Mouse (Mus musculus) MEL (cell line): ENCODE results near the gene Grb7.

Experiments used
- CHD1 ChIP-seq: IDR thresholded peaks from 2 replicates; pipeline ENCODE4 v1.6.1; 2012; ENCODE audit warnings: low read depth, mild to moderate bottlenecking, inconsistent platforms, low read length, improper control_type of control experiment
- CTCF ChIP-seq, 3 experiments: IDR thresholded peaks in 2 of 3; conservative IDR thresholded peaks in 1 of 3; 2 replicates each; pipeline ENCODE4 v1.5.1; 2011 to 2012; ENCODE audit warnings: low read length in 3 of 3, low read depth in 2 of 3, mild to moderate bottlenecking in 2 of 3, improper control_type of control experiment in 1 of 3, inconsistent platforms in 1 of 3, mixed read lengths in 1 of 3, moderate library complexity in 1 of 3; ENCODE audit not compliant: control insufficient read depth in 1 of 3, insufficient read depth in 1 of 3, poor library complexity in 1 of 3, severe bottlenecking in 1 of 3
- EP300 ChIP-seq, 2 experiments: IDR thresholded peaks; 2 replicates each; pipeline ENCODE4 v1.6.1; 2011; ENCODE audit warnings: improper control_type of control experiment in 2 of 2, low read length in 2 of 2, low read depth in 1 of 2, mild to moderate bottlenecking in 1 of 2
- ETS1 ChIP-seq: IDR thresholded peaks from 2 replicates; pipeline ENCODE4 v1.6.1; 2012; ENCODE audit warnings: low read depth, mild to moderate bottlenecking, inconsistent platforms, low read length, improper control_type of control experiment, moderate library complexity
- GATA1 ChIP-seq: IDR thresholded peaks from 2 replicates; pipeline ENCODE4 v1.6.1; 2011; ENCODE audit warnings: low read depth, low read length, improper control_type of control experiment
- JUND ChIP-seq: IDR thresholded peaks from 2 replicates; pipeline ENCODE4 v1.6.1; 2011; ENCODE audit warnings: low read depth, mild to moderate bottlenecking, improper control_type of control experiment, low read length
- MAFK ChIP-seq: IDR thresholded peaks from 2 replicates; pipeline ENCODE4 v1.6.1; 2011; ENCODE audit warnings: low read depth, mild to moderate bottlenecking, low read length, improper control_type of control experiment, borderline replicate concordance
- MEF2A ChIP-seq: IDR thresholded peaks from 2 replicates; pipeline ENCODE4 v1.6.1; 2014; ENCODE audit warnings: low read depth, mild to moderate bottlenecking, inconsistent platforms, low read length, improper control_type of control experiment; ENCODE audit not compliant: poor library complexity, insufficient replicate concordance, severe bottlenecking; ENCODE audit errors: extremely low read depth
- MXI1 ChIP-seq: IDR thresholded peaks from 2 replicates; pipeline ENCODE4 v1.6.1; 2011; ENCODE audit warnings: mild to moderate bottlenecking, low read depth, low read length, improper control_type of control experiment
- MYB ChIP-seq: IDR thresholded peaks from 2 replicates; pipeline ENCODE4 v1.6.1; 2011; ENCODE audit warnings: mild to moderate bottlenecking, low read depth, low read length, improper control_type of control experiment
- NELFE ChIP-seq: IDR thresholded peaks from 2 replicates; pipeline ENCODE4 v1.6.1; 2011; ENCODE audit warnings: low read depth, low read length, improper control_type of control experiment
- NRF1 ChIP-seq: IDR thresholded peaks from 2 replicates; pipeline ENCODE4 v1.6.1; 2014; ENCODE audit warnings: low read depth, mild to moderate bottlenecking, inconsistent platforms, low read length, improper control_type of control experiment, moderate library complexity; ENCODE audit not compliant: poor library complexity, insufficient read depth, severe bottlenecking
- POLR2A ChIP-seq, 2 experiments: IDR thresholded peaks; 2 replicates each; pipeline ENCODE4 v1.6.1; 2011 to 2012; ENCODE audit warnings: low read length in 2 of 2, mild to moderate bottlenecking in 2 of 2, control low read depth in 1 of 2, improper control_type of control experiment in 1 of 2, low read depth in 1 of 2, moderate library complexity in 1 of 2; ENCODE audit not compliant: control insufficient read depth in 1 of 2, insufficient read depth in 1 of 2, poor library complexity in 1 of 2
- POLR2AphosphoS5 ChIP-seq: IDR thresholded peaks from 2 replicates; pipeline ENCODE4 v1.6.1; 2012; ENCODE audit warnings: low read depth, borderline replicate concordance, mild to moderate bottlenecking, inconsistent platforms, low read length, moderate library complexity, mixed read lengths

DNA sequence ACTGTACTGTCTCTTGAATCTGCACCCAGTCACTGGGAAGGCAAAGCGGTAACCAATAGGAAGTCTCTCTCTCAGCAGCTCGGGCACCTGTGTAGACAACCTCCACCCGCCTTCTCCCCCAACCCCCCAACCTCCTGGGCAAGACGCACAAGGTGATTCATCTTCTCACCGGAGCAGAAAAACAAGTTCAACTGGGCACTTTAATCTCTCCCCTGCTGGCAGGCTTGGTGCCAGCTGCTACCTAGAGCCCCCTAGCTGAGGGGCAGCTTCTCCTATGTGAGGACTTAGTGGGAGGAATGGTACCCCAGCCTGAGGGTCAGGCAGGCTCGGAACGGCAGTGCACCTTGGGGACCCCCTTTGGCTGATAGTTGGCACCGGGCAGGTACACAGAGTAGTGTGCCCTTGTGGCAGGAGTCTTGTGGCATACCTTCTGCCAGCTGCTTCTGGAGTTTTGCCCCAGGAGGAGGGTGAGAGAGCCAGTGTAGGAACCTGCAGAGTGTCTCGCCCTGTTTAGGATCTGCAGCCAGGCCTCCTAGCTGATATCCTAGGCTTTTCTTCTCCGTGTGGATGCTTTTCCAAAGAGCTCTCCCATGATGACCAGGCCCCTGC is 27.2 kb upstream of the Grb7 start:
- no peak for TF ChIP-seq MEF2A
- TF ChIP-seq CTCF (IDR thresholded peaks at IDR 0.05 in 2 of 3, conservative IDR thresholded peaks at IDR 0.05 in 1 of 3; ENCODE audit: control insufficient read depth in 1 of 3, insufficient read depth in 1 of 3, low read depth in 2 of 3, low read length in 3 of 3, poor library complexity in 1 of 3, severe bottlenecking in 1 of 3): no peak
- TF ChIP-seq ETS1: no peak
- no peak for TF ChIP-seq JUND
- no peak for TF ChIP-seq POLR2A (IDR thresholded peaks at IDR 0.05; ENCODE audit: control insufficient read depth in 1 of 2, insufficient read depth in 1 of 2, low read depth in 1 of 2, low read length in 2 of 2, poor library complexity in 1 of 2)
- no peak for TF ChIP-seq POLR2AphosphoS5
- TF ChIP-seq MAFK: no peak
- TF ChIP-seq EP300 (IDR thresholded peaks at IDR 0.05; ENCODE audit: low read depth in 1 of 2, low read length in 2 of 2): no peak
- TF ChIP-seq NRF1: no peak
- no peak for TF ChIP-seq GATA1
- no peak for TF ChIP-seq MYB
- TF ChIP-seq CHD1: no peak
- TF ChIP-seq NELFE: no peak
- no peak for TF ChIP-seq MXI1
